Mouse (Mus musculus) heart, embryonic 16.5 days (tissue): ENCODE measurements around the gene Yod1. TPM values are rescaled to one million over a fixed set of nuclear protein-coding genes. Genes with fewer than 3 reads are reported as not detected.

Experiments used
- ATAC-seq: fragments of 200-750 bp; cut with Nextera tagmentation; replicated peaks from 2 replicates; pipeline ENCODE4 v1.8.0; 2017; ENCODE audit warnings: moderate number of reproducible peaks; ENCODE audit not compliant: insufficient read depth, low FRiP score; ENCODE audit errors: extremely low read depth
- H3K27ac ChIP-seq: fragments of 300-500 bp; sonication (generic); 2 replicates; pipeline ENCODE4 v1.5.1; 2014; ENCODE audit warnings: mild to moderate bottlenecking, low read length, control low read depth, moderate library complexity
- H3K27me3 ChIP-seq: fragments of 300-500 bp; sonication (generic); 2 replicates; pipeline ENCODE4 v1.6.1; 2014; ENCODE audit warnings: low read length, mixed read lengths; ENCODE audit not compliant: control insufficient read depth, insufficient read depth
- H3K36me3 ChIP-seq: fragments of 300-500 bp; sonication (generic); 2 replicates; pipeline ENCODE4 v1.6.1; 2014; ENCODE audit not compliant: control insufficient read depth, insufficient read depth
- H3K4me1 ChIP-seq: fragments of 300-500 bp; sonication (generic); 2 replicates; pipeline ENCODE4 v1.6.1; 2014; ENCODE audit warnings: low read length, mixed read lengths; ENCODE audit not compliant: control insufficient read depth, insufficient read depth
- H3K4me2 ChIP-seq: fragments of 300-500 bp; sonication (generic); 2 replicates; pipeline ENCODE4 v1.6.1; 2014; ENCODE audit warnings: low read depth, mild to moderate bottlenecking, control low read depth, low read length
- H3K4me3 ChIP-seq: fragments of 300-500 bp; sonication (generic); 2 replicates; pipeline ENCODE4 v1.5.1; 2014; ENCODE audit warnings: mild to moderate bottlenecking, control low read depth, low read length
- H3K9ac ChIP-seq: fragments of 300-500 bp; sonication (generic); 2 replicates; pipeline ENCODE4 v1.6.1; 2014; ENCODE audit warnings: low read length, control low read depth
- H3K9me3 ChIP-seq: fragments of 300-500 bp; sonication (generic); replicated peaks from 2 replicates; pipeline ENCODE4 v1.6.1; 2016; ENCODE audit warnings: low read length; ENCODE audit not compliant: control insufficient read depth
- WGBS: fragments of 180-500 bp; shearing (Covaris S2); extraction: QIAGEN DNeasy Blood & Tissue Kit; methylation state at CpG from one replicate; pipeline ENCODE4 v1.1.7; 2014; 5-methylcytosine and 5-hydroxymethylcytosine counted together
- polyA plus RNA-seq: library from polyadenylated mRNA; unstranded; fragments of >200 nt; fragmentation: Nextera tagmentation; extraction: Ambion mirVana; gene quantifications from 2 replicates; pipeline ENCODE4 v1.2.1, GENCODE M21; 2015

The Yod1 gene
- polyA plus RNA-seq, 1 experiment from 2014 or later, result 9.1 TPM

- Histone ChIP-seq H3K9ac (no peak overlapping the region), H3K4me1 (peaks cover 10% of the 10 kb centered on the region), H3K4me2 (no peak overlapping the region), H3K36me3 (no peaks in the 10 kb centered on the region), H3K27ac (no peak overlapping the region), H3K27me3 (no peaks in the 10 kb centered on the region), H3K9me3 (no peaks in the 10 kb centered on the region), H3K4me3 (no peak overlapping the region)
- WGBS, result 93% methylated on average over 3 of the region's 3 CpGs
- ATAC-seq, result no peak
These were observed 28.5 kb downstream of the Yod1 start for GRCm38 (mm10) chr1:130745591-130745990.

- Histone ChIP-seq H3K4me1 (no peaks in the 10 kb centered on the region), H3K27me3 (no peaks in the 10 kb centered on the region), H3K27ac (no peak overlapping the region), H3K4me3 (no peak overlapping the region), H3K4me2 (no peak overlapping the region), H3K9ac (no peak overlapping the region), H3K9me3 (no peaks in the 10 kb centered on the region), H3K36me3 (no peaks in the 10 kb centered on the region)
- 57% methylated on average over 3 of the region's 3 CpGs for WGBS
- ATAC-seq, result no peak
These were observed 29.7 kb downstream of the Yod1 start for GRCm38 (mm10) chr1:130746819-130747218.

DNA sequence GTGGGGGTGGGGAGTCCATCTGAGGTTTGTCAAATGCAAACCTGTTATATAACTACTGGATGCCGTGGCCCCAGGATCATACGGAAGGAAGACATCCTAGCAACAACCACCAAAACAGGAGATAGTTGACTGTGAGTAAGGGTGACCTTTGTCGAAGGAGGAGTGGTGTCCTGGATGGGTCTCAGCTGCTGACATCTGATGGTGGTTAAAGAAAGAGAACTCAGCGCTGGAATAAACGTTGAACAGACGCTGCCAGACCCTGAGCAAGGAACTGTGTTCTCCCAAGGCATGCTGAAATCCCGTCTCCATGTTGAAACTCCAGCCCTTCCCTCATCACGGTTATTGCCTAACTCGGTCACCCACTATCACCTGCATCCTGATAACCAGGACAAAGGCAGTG, 42.6 kb downstream of the Yod1 start:
- H3K9me3 ChIP-seq, result no peaks in the 10 kb centered on the region
- H3K27me3 ChIP-seq, result no peaks in the 10 kb centered on the region
- 35% methylated on average over 9 of the region's 9 CpGs for WGBS
- no peak overlapping the region for H3K9ac ChIP-seq
- H3K4me2 ChIP-seq, result no peak overlapping the region
- H3K4me1 ChIP-seq, result no peaks in the 10 kb centered on the region
- no peaks in the 10 kb centered on the region for H3K36me3 ChIP-seq
- no peak overlapping the region for H3K4me3 ChIP-seq
- ATAC-seq, result no peak
- no peak overlapping the region for H3K27ac ChIP-seq

GRCm38 (mm10) chr1:130761597-130761996, 44.5 kb downstream of the Yod1 start:
- H3K9ac ChIP-seq, result no peak overlapping the region
- no peaks in the 10 kb centered on the region for H3K27me3 ChIP-seq
- no peaks in the 10 kb centered on the region for H3K36me3 ChIP-seq
- H3K9me3 ChIP-seq, result no peaks in the 10 kb centered on the region
- ATAC-seq, result no peak
- H3K27ac ChIP-seq, result no peak overlapping the region
- no peak overlapping the region for H3K4me2 ChIP-seq
- no peak overlapping the region for H3K4me3 ChIP-seq
- no peaks in the 10 kb centered on the region for H3K4me1 ChIP-seq
- 68% methylated on average over 1 of the region's 1 CpGs for WGBS

- no peak overlapping the region for H3K27ac ChIP-seq
These were observed 45.1 kb downstream of the Yod1 start for GRCm38 (mm10) chr1:130762045-130762760.

DNA sequence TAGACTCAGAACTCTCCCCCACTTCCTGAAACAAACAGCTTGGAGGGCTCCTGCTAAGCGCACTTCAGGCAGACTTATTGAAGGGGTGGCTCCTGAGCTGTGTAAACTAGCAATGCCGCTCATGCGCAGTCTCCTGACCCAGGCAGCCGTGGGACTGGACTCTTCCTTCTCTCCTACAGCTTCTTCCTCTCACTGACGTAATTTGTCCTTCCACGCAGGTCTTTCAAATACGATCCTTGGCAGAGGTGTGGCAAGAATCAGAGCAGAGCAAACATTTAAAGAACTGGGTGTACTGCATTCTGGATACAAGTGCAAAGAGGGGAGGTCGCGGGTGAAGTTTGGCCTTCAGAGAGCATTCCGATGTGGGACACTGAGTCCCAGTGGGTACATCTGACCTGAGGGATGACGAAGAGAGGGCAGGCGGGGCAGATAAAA, 46.9 kb downstream of the Yod1 start:
- Histone ChIP-seq H3K9me3 (no peaks in the 10 kb centered on the region), H3K27me3 (no peaks in the 10 kb centered on the region), H3K4me2 (no peak overlapping the region), H3K4me1 (no peaks in the 10 kb centered on the region), H3K27ac (no peak overlapping the region), H3K9ac (no peak overlapping the region), H3K36me3 (no peaks in the 10 kb centered on the region), H3K4me3 (no peak overlapping the region)
- no peak for ATAC-seq
- whole genome bisulfite sequencing, result 72% methylated on average over 12 of the region's 12 CpGs

More at GRCm38 (mm10) chr1:130762045-130762760, 45.1 kb downstream of the Yod1 start:
- no peak overlapping the region for H3K9ac ChIP-seq
- 65% methylated on average over 3 of the region's 3 CpGs for WGBS
- no peak overlapping the region for H3K4me3 ChIP-seq
- no peaks in the 10 kb centered on the region for H3K36me3 ChIP-seq
- no peaks in the 10 kb centered on the region for H3K4me1 ChIP-seq
- no peak for ATAC-seq
- no peaks in the 10 kb centered on the region for H3K27me3 ChIP-seq
- H3K4me2 ChIP-seq, result no peak overlapping the region
- H3K9me3 ChIP-seq, result no peaks in the 10 kb centered on the region

DNA sequence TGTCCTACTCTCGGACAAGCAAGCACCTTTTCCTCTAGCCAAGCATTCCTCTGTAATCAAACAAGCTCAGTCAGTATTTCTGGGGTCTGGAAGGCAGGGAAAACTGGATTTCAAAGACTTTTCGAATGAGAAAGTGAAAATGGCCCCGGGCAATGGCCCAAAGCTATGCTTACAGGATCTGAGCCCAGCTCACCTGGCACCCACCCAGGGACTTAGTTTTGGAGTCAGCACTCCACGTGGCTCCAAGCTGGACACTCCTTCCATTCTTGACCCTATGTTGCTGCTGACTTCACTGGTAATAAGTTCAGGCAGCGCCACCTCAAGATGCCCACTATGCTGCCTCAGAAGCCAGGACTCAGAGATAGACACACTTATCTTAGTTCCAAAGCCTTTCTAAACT, 49.9 kb downstream of the Yod1 start:
- no peaks in the 10 kb centered on the region for H3K9me3 ChIP-seq
- H3K36me3 ChIP-seq, result no peaks in the 10 kb centered on the region
- no peak overlapping the region for H3K9ac ChIP-seq
- H3K27ac ChIP-seq, result no peak overlapping the region
- no peaks in the 10 kb centered on the region for H3K4me1 ChIP-seq
- WGBS, result 70% methylated on average over 5 of the region's 5 CpGs
- no peak overlapping the region for H3K4me3 ChIP-seq
- no peak for ATAC-seq
- H3K27me3 ChIP-seq, result no peaks in the 10 kb centered on the region
- H3K4me2 ChIP-seq, result no peak overlapping the region

DNA sequence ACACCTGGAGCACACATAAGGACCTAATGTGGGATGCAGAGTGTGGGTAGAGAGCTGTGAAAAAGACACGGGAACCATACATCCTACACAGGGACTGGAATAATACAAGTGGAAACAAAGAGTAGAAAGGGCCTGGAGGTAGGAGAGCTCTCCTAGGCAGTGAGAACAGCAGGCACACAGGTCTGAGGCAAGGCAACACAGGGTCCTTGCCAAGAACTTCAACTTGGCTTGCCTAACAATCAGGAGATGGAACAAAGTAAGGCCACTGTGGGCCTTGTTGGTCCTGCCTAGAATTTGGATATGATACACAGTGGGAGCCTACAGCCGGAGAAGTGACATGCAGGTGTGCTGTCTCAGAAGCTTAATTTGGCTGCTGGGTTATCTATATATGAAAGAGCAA, 52.8 kb downstream of the Yod1 start:
- Histone ChIP-seq H3K4me2 (no peak overlapping the region), H3K4me3 (no peak overlapping the region), H3K9me3 (no peaks in the 10 kb centered on the region), H3K9ac (no peak overlapping the region), H3K27me3 (no peaks in the 10 kb centered on the region), H3K4me1 (no peaks in the 10 kb centered on the region), H3K36me3 (no peaks in the 10 kb centered on the region), H3K27ac (no peak overlapping the region)
- WGBS, result 80% methylated on average over 2 of the region's 2 CpGs
- ATAC-seq, result no peak

DNA sequence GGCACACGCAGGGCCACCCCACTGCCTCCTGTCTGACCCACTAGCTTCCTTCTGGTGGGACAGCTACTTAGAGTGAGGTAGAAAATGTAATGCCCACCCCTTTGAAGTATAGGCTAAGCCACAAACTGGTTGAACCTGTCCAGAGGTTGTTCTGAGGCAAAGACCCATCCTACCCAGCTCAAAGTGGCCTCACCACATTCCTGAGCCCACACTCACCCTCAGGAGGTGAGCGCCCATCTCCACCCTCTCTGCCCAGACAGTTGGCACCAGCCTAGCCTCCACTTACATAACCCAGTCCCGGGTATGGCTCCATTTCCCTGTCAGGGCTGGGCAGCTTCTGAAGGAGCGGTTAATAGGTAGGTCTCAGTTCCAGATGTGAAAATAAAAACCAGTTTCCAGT, 53.4 kb downstream of the Yod1 start:
- no peak for ATAC-seq

More for the DNA sequence above, 53.4 kb downstream of the Yod1 start:
- WGBS, result 76% methylated on average over 4 of the region's 4 CpGs
- Histone ChIP-seq H3K4me1 (no peaks in the 10 kb centered on the region), H3K4me3 (no peak overlapping the region), H3K4me2 (no peak overlapping the region), H3K27ac (no peak overlapping the region), H3K27me3 (no peaks in the 10 kb centered on the region), H3K9me3 (no peaks in the 10 kb centered on the region), H3K9ac (no peak overlapping the region), H3K36me3 (no peaks in the 10 kb centered on the region)
